Mouse (Mus musculus) liver, embryonic 14.5 days (tissue): Measurements from ENCODE around the gene Gtf2i. TPM values are rescaled to one million over a fixed set of nuclear protein-coding genes. Genes with fewer than 3 reads are reported as not detected.
"Not testable (repeated sequence)": the region's sequence is repeated elsewhere in the genome, so short reads cannot be mapped to it uniquely, and the experiment has no call there.

Source experiments
- ATAC-seq: fragments of 200-750 bp; cut with Nextera tagmentation; 2 replicates; pipeline ENCODE4 v1.8.0; 2017; ENCODE audit warnings: moderate number of reproducible peaks, mild to moderate bottlenecking, moderate library complexity; ENCODE audit not compliant: insufficient read depth
- DNase-seq, 3 experiments: peaks; one replicate each; pipeline ENCODE4 v3.0.0-alpha.2; 2012 to 2013; ENCODE audit warnings: low read depth in 3 of 3, low spot score in 3 of 3
- H3K27ac ChIP-seq: fragments of 300-500 bp; sonication (generic); 2 replicates; pipeline ENCODE4 v1.5.1; 2014; ENCODE audit warnings: moderate library complexity, mild to moderate bottlenecking, control low read depth, inconsistent platforms
- H3K27me3 ChIP-seq: fragments of 300-500 bp; sonication (generic); 2 replicates; pipeline ENCODE4 v1.6.1; 2014; ENCODE audit warnings: mild to moderate bottlenecking, low read length, moderate library complexity; ENCODE audit not compliant: control insufficient read depth, insufficient read depth
- H3K36me3 ChIP-seq: fragments of 300-500 bp; sonication (generic); replicated peaks from 2 replicates; pipeline ENCODE4 v1.6.1; 2014; ENCODE audit warnings: low read depth; ENCODE audit not compliant: control insufficient read depth, insufficient read depth
- H3K4me1 ChIP-seq, 2 experiments: fragments of 200-500 bp in 1 of 2; fragments of 300-500 bp in 1 of 2; sonication (generic) in 1 of 2; replicated peaks; 2 replicates each; pipeline ENCODE4 v1.6.1; 2012 to 2014; ENCODE audit warnings: antibody characterized with exemption in 1 of 2, inconsistent platforms in 1 of 2, low read length in 1 of 2; ENCODE audit not compliant: control insufficient read depth in 2 of 2, insufficient read depth in 2 of 2
- H3K4me2 ChIP-seq: fragments of 300-500 bp; sonication (generic); 2 replicates; pipeline ENCODE4 v1.6.1; 2014; ENCODE audit warnings: low read depth, mild to moderate bottlenecking, control low read depth, moderate library complexity
- H3K4me3 ChIP-seq, 2 experiments: fragments of 200-500 bp in 1 of 2; fragments of 300-500 bp in 1 of 2; sonication (generic) in 1 of 2; 2 replicates each; pipeline ENCODE4 v1.5.1; 2012 to 2014; ENCODE audit warnings: low read depth in 2 of 2, low read length in 2 of 2, mild to moderate bottlenecking in 2 of 2, control low read depth in 1 of 2, inconsistent platforms in 1 of 2, moderate library complexity in 1 of 2; ENCODE audit not compliant: insufficient read depth in 1 of 2
- H3K9ac ChIP-seq: fragments of 300-500 bp; sonication (generic); replicated peaks from 2 replicates; pipeline ENCODE4 v1.6.1; 2014; ENCODE audit warnings: mild to moderate bottlenecking, control low read depth, moderate library complexity
- H3K9me3 ChIP-seq: fragments of 300-500 bp; sonication (generic); 2 replicates; pipeline ENCODE4 v1.6.1; 2016; ENCODE audit warnings: low read length, mixed read lengths; ENCODE audit not compliant: control insufficient read depth
- CTCF ChIP-seq: IDR thresholded peaks from 2 replicates; pipeline ENCODE4 v1.5.1; 2016; ENCODE audit warnings: antibody characterized with exemption, low read depth, control low read depth
- EP300 ChIP-seq: IDR thresholded peaks from 2 replicates; pipeline ENCODE4 v1.6.1; 2016; ENCODE audit warnings: antibody characterized with exemption, low read depth
- WGBS: fragments of 180-500 bp; shearing (Covaris S2); extraction: QIAGEN DNeasy Blood & Tissue Kit; methylation state at CpG from one replicate; pipeline ENCODE4 v1.1.7; 2014; ENCODE audit not compliant: insufficient replicate concordance; 5-methylcytosine and 5-hydroxymethylcytosine counted together
- polyA plus RNA-seq, 2 experiments: library from polyadenylated mRNA; depleted of rRNA in 1 of 2; stranded (reverse) in 1 of 2; unstranded in 1 of 2; fragments of >200 nt; fragmentation: Nextera tagmentation in 1 of 2; extraction: Ambion mirVana in 1 of 2; gene quantifications; 2 replicates each; pipeline versions ENCODE4 v1.2.1 to v1.2.3; 2012 to 2014

Gene Gtf2i
- polyA plus RNA-seq, 2 experiments = 26.1 to 26.5 TPM

DNA sequence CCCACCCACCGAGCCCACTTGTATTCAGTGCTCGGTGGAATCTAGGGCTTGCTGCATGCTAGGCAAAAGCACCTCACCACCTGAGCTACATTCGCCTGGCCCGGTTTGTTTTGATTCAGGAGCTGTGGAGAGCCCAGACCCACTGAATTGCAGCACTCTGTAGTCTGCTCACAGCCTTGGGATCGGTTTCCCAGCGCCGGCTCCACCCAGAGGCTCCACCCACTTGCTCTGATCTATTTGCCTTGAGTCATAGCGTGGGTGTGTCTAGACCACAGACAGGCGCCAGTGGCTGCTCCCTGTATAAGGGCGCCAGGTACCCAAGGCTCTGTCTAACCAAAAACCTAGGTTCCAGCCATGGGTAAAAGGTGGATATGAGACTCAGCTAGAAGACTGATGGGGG, 36.1 kb upstream of the Gtf2i start:
- H3K36me3 ChIP-seq = no peaks in the 10 kb centered on the region
- no peak overlapping the region for H3K4me3 ChIP-seq
- DNase-seq (peak; percentile 53 to 69 (median 59)), ATAC-seq (peak; percentile 89)
- H3K4me2 ChIP-seq = peak overlapping the region; percentile 53
- no peak overlapping the region for H3K27ac ChIP-seq
- H3K9me3 ChIP-seq = no peaks in the 10 kb centered on the region
- H3K9ac ChIP-seq = no peak overlapping the region
- 8% methylated on average over 10 of the region's 10 CpGs for WGBS
- no peaks in the 10 kb centered on the region for H3K27me3 ChIP-seq
- H3K4me1 ChIP-seq = peaks cover 5 to 9% of the 10 kb centered on the region in 2 experiments
- TF ChIP-seq CTCF (no peak), EP300 (no peak)

DNA sequence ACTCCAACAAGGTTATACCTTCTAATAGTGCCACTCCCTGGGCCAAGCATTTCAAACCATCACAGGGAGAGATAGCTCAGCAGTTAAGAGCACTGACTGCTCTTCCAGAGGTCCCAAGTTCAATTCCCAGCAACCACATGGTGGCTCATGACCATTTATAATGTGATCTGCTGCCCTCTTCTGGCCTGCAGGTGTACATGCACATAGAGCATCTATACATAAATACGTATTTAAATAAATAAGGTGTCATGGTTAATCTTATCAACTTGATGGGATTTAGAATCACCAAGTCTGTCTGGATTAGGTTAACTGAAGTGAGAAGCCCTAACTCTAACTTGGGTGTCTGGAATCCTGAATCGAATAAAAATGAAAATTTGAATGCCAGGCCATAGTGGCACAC, 32.5 kb upstream of the Gtf2i start:
- Histone ChIP-seq H3K36me3 (no peaks in the 10 kb centered on the region), H3K27ac (no peak overlapping the region), H3K4me2 (no peak overlapping the region), H3K27me3 (no peaks in the 10 kb centered on the region), H3K4me3 (no peak overlapping the region), H3K4me1 (peaks cover 5 to 9% of the 10 kb centered on the region in 2 experiments), H3K9ac (no peak overlapping the region), H3K9me3 (no peaks in the 10 kb centered on the region)
- TF ChIP-seq EP300 = no peak
- peak; percentile 72 for TF ChIP-seq CTCF
- DNase-seq (no peak), ATAC-seq (no peak)
- WGBS = 50% methylated on average over 2 of the region's 2 CpGs

DNA sequence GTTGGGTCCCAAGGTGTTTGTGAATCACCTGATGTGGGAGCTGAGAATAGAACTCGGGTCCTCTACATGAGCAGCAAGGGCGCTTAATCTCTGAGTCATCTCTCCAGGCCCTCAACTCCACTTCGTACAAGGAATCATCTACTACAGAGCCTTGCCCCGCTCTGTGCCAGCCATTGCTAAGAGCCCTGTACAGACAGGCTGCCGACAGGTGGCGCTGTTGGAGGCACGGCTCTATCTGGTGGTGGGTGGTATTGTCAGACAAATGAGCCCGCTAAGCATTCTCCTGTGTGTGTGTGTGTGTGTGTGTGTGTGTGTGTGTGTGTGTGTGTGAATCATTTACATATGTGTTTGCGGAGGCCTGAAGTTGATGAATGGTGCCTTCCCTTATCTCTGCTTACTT, 30.9 kb upstream of the Gtf2i start:
- Histone ChIP-seq H3K4me2 (no peak overlapping the region), H3K4me3 (no peak overlapping the region), H3K27me3 (no peaks in the 10 kb centered on the region), H3K9ac (no peak overlapping the region), H3K36me3 (no peaks in the 10 kb centered on the region), H3K4me1 (peaks cover 1 to 2% of the 10 kb centered on the region in 2 experiments), H3K9me3 (no peaks in the 10 kb centered on the region), H3K27ac (no peak overlapping the region)
- ATAC-seq (no peak), DNase-seq (no peak)
- TF ChIP-seq CTCF = peak; percentile 65
- TF ChIP-seq EP300 = no peak
- 70% methylated on average over 9 of the region's 9 CpGs for WGBS

DNA sequence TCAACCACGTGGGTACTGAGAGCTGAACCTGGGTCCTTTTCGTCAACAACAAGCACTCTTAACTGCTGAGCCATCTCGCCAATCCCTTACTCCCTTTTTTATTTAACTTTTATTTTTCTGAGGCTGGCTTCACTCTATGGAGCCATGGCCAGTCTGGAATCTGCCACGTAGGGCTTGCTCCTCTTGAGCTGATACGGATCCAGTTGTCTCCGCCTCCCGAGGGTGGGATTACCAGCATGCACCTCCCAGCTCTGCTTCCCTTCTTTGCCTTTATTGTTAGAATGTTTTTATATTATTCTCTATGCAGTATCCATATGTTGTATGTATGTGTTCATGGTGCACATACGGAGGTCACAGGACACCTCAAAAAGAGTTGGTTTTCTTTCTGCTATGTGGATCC, 29.5 kb upstream of the Gtf2i start:
- Histone ChIP-seq H3K36me3 (no peaks in the 10 kb centered on the region), H3K4me3 (no peak overlapping the region), H3K9ac (no peak overlapping the region), H3K27me3 (no peaks in the 10 kb centered on the region), H3K4me2 (no peak overlapping the region), H3K9me3 (no peaks in the 10 kb centered on the region), H3K27ac (no peak overlapping the region), H3K4me1 (0 out of 4 replicates have a peak, but pooled peaks cover 0 to 2% of the 10 kb centered on the region in 2 experiments)
- ATAC-seq = no peak
- WGBS = 63% methylated on average over 8 of the region's 8 CpGs
- DNase-seq = no peak
- TF ChIP-seq EP300 = no peak
- no peak for TF ChIP-seq CTCF

DNA sequence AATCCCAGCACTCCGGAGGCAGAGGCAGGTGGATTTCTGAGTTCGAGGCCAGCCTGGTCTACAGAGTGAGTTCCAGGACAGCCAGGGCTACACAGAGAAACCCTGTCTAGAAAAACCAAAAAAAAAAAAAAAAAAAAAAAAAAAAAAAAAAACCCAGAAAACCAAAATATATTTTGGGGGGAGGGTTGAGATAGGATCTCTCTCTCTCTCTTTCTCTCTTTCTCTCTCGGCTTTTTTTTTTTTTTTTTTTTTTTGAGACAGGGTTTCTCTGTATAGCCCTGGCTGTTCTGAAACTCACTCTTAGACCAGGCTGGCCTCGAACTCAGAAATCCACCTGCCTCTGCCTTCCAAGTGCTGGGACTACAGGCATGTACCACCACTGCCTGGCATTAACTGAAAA, 29.0 kb upstream of the Gtf2i start:
- not testable (repeated sequence) for H3K4me3 ChIP-seq, H3K36me3 ChIP-seq, H3K27ac ChIP-seq, H3K4me2 ChIP-seq, H3K9ac ChIP-seq, ATAC-seq, H3K9me3 ChIP-seq, H3K4me1 ChIP-seq, DNase-seq, H3K27me3 ChIP-seq
- WGBS = 51% methylated on average over 4 of the region's 4 CpGs
